In genomic region chr19:27312266-27313079, GRCm38 (mm10) we compare ENCODE assay signal across 16 mouse cellular contexts. TPM values are rescaled to one million over a fixed set of nuclear protein-coding genes. Genes with fewer than 3 reads are reported as not detected.
DNase-seq lines count a peak whose midpoint lies in the region; ATAC-seq and TF ChIP-seq lines count a peak whose summit lies in the region.
"Had no signal": no experiment of that assay in that cellular context is flagged by ENCODE, and none has a peak within 500 bp of the region (broad histone marks: within the 10 kb centered on the region; RNA-seq: fewer than 3 reads in every experiment).

No protein-coding gene starts in this region.

- H3K4me2 ChIP-seq in lung, postnatal 0 days (replicated peaks; ENCODE audit: low read depth, low read length) = no peak overlapping the region
- H3K4me2 ChIP-seq: lung, embryonic 15.5 days; midbrain, embryonic 13.5 days; neural tube, embryonic 13.5 days had no signal

- H3K27ac ChIP-seq in heart, embryonic 10.5 days = no peak overlapping the region
- no peak overlapping the region for H3K27ac ChIP-seq in lung, postnatal 0 days (ENCODE audit: low read length)
- H3K27ac ChIP-seq: hindbrain, embryonic 10.5 days; lung, embryonic 15.5 days; midbrain, embryonic 13.5 days; neural tube, embryonic 13.5 days had no signal

- ATAC-seq in granulocyte monocyte progenitor cell, adult 5-6 weeks (replicated peaks; ENCODE audit: poor library complexity, severe bottlenecking) = 0 out of 2 replicates have a peak, but pooled peaks have one; percentile 20
- ATAC-seq in lung, postnatal 0 days = peak; percentile 86
- ATAC-seq: midbrain, embryonic 13.5 days had no signal

- H3K27me3 ChIP-seq in heart, embryonic 10.5 days (ENCODE audit: insufficient read depth, poor library complexity, severe bottlenecking) = no peaks in the 10 kb centered on the region
- no peaks in the 10 kb centered on the region for H3K27me3 ChIP-seq in lung, postnatal 0 days (replicated peaks; ENCODE audit: insufficient read depth, low read length)
- H3K27me3 ChIP-seq: lung, embryonic 15.5 days; midbrain, embryonic 13.5 days; neural tube, embryonic 13.5 days had no signal

- H3K36me3 ChIP-seq in heart, embryonic 10.5 days = no peaks in the 10 kb centered on the region
- no peaks in the 10 kb centered on the region for H3K36me3 ChIP-seq in lung, postnatal 0 days (ENCODE audit: insufficient read depth, low read length)
- H3K36me3 ChIP-seq: G1E; hindbrain, embryonic 10.5 days; lung, embryonic 15.5 days; midbrain, embryonic 13.5 days; neural tube, embryonic 13.5 days had no signal

- intact Hi-C loops in left cerebral cortex, postnatal 36 days (cut with DNase I) = no loop called here

- DNase-seq in heart, adult 11 months = peak; percentile 97
- DNase-seq in heart, embryonic 10.5 days (ENCODE audit: low spot score) = no peak
- peak; percentile 34 to 53 for DNase-seq in adrenal gland, adult 18-20 months (ENCODE audit: low spot score in 2 of 2)
- DNase-seq in lung, postnatal 0 days (ENCODE audit: low spot score) = peak; percentile 76
- DNase-seq in left cerebral cortex, postnatal 36 days (ENCODE audit: low spot score in 2 of 2) = no peak
- DNase-seq in right cerebral cortex, postnatal 36 days (ENCODE audit: low spot score in 2 of 2) = no peak
- no peak for DNase-seq in kidney, postnatal 4 days
- DNase-seq: B cell, adult 2 months; cerebellum, postnatal 14 days; thymus, adult 18-20 months had no signal

- H3K4me3 ChIP-seq in heart, embryonic 10.5 days = no peak overlapping the region
- no peak overlapping the region for H3K4me3 ChIP-seq in lung, postnatal 0 days (ENCODE audit: low read depth, low read length)
- H3K4me3 ChIP-seq: hindbrain, embryonic 10.5 days; lung, embryonic 15.5 days; midbrain, embryonic 13.5 days; neural tube, embryonic 13.5 days had no signal

- 81% methylated on average over 11 of the region's 11 CpGs for WGBS in heart, embryonic 10.5 days
- 59% methylated on average over 11 of the region's 11 CpGs for WGBS in lung, postnatal 0 days

- H3K4me1 ChIP-seq in heart, embryonic 10.5 days = 0 out of 2 replicates have a peak, but pooled peaks cover 6% of the 10 kb centered on the region
- no peaks in the 10 kb centered on the region for H3K4me1 ChIP-seq in lung, postnatal 0 days (ENCODE audit: insufficient read depth, low read depth, low read length)
- H3K4me1 ChIP-seq: hindbrain, embryonic 10.5 days; lung, embryonic 15.5 days; midbrain, embryonic 13.5 days; neural tube, embryonic 13.5 days had no signal

- peak; percentile 91 for TF ChIP-seq EP300 in lung, postnatal 0 days (IDR thresholded peaks at IDR 0.05)

- no peak for TF ChIP-seq CTCF in lung, postnatal 0 days (IDR thresholded peaks at IDR 0.05)

- no peaks in the 10 kb centered on the region for H3K9me3 ChIP-seq in heart, embryonic 10.5 days
- H3K9me3 ChIP-seq in lung, postnatal 0 days (ENCODE audit: low read length) = no peaks in the 10 kb centered on the region
- H3K9me3 ChIP-seq: G1E; hindbrain, embryonic 10.5 days; lung, embryonic 15.5 days; midbrain, embryonic 13.5 days; neural tube, embryonic 13.5 days had no signal

- no peak overlapping the region for H3K9ac ChIP-seq in lung, postnatal 0 days (replicated peaks; ENCODE audit: low read depth)
- H3K9ac ChIP-seq: lung, embryonic 15.5 days; midbrain, embryonic 13.5 days; neural tube, embryonic 13.5 days had no signal

RNA-seq across cellular contexts. Expression of gene Kcnv2, which starts 9.9 kb away (rescaled TPM):
- 0.14 and 0.22 TPM in 2 replicates for polyA plus RNA-seq in heart, embryonic 10.5 days (2016; fragmentation: Nextera tagmentation; extraction: Ambion mirVana)
- under 1 TPM in 1 of 2 experiments, not detected in 1; 0.07 TPM for total RNA-seq in adrenal gland, adult 18-20 months (2021)
- not detected in 2 replicates for total RNA-seq in granulocyte monocyte progenitor cell, adult 5-6 weeks (2014; fragmentation: Nextera tagmentation)
- total RNA-seq in granulocyte monocyte progenitor cell, adult 5-6 weeks (2017) = not detected in 2 replicates
- polyA plus RNA-seq in lung, postnatal 0 days (2015; fragmentation: Nextera tagmentation; extraction: Ambion mirVana) = 0.02 TPM in 1 of 2 replicates, not detected in the other
- not detected for total RNA-seq in left cerebral cortex, postnatal 36 days (2021)
- polyA plus RNA-seq: G1E; midbrain, embryonic 13.5 days; neural tube, embryonic 13.5 days had no signal

Comparison
In these comparisons a context has a peak if more than half of its experiments do, and no peak if none do; other contexts are left out.
1. DNase-seq: peak in heart, adult 11 months (single experiment), adrenal gland, adult 18-20 months (2 of 2) and lung, postnatal 0 days (single experiment); none in heart, embryonic 10.5 days (single experiment), left cerebral cortex, postnatal 36 days (0 of 2), right cerebral cortex, postnatal 36 days (0 of 2) and kidney, postnatal 4 days (0 of 2).